Mouse (Mus musculus): ENCODE data around the gene Atp6v0a1. TPM values are rescaled to one million over a fixed set of nuclear protein-coding genes. Genes with fewer than 3 reads are reported as not detected.

Gene Atp6v0a1
- total and polyA plus RNA-seq, 2 experiments from 2014 or later, result 162 to 179 TPM

DNA sequence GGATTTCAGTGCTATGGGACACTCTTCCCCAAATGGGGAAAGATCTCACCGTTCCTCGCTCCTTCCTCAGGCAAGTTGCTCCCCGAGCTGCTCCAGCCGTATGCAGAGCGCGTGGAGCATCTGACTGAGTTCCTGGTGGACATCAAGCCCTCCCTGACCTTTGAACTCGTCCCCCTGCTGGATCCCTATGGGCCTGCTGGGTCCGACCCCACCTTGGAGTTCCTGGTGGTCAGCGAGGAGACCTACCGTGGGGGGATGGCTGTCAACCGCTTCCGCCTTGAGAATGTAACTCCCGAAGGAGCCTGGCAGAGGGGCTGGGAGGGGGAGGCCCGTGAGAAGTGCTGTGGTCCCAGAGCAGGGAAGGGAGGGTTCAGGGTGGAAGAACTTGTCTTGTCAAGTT, 75.0 kb downstream of the Atp6v0a1 start:
- Histone ChIP-seq H3K36me3 (ENCODE audit: insufficient read depth) (peaks cover 22% of the 10 kb centered on the region; the same call in 1 of the 2 replicates), H3K27ac (ENCODE audit: low read depth, low read length) (no peak overlapping the region), H3K4me3 (ENCODE audit: low read depth, low read length) (no peak overlapping the region), H3K9ac (no peak overlapping the region), H3K27me3 (ENCODE audit: insufficient read depth, low read length) (peaks cover 21% of the 10 kb centered on the region), H3K9me3 (ENCODE audit: low read length) (no peaks in the 10 kb centered on the region), H3K4me2 (ENCODE audit: low read depth) (no peak overlapping the region), H3K4me1 (ENCODE audit: insufficient read depth) (peaks cover 12% of the 10 kb centered on the region)
- TF ChIP-seq CTCF (IDR thresholded peaks at IDR 0.05; ENCODE audit: low read depth), result no peak
- 89% methylated on average over 14 of the region's 14 CpGs for WGBS
- ATAC-seq (no peak), DNase-seq (no peak)

DNA sequence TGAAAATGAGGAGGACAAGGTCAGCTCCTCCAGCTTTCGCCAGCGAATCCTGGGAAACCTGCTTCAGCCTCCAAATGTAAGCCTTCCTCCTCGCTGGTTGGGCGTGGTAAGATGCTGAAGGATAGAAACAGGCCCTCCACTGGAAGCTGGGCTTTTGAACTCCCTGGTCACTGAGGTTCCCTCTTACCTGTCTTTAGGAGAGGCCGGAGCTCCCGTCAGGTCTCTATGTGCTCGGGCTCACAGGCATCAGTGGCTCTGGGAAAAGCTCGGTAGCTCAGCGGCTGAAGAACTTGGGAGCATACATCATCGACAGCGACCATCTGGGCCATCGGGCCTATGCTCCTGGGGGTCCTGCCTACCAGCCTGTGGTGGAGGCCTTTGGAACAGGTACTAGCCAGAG, 75.6 kb downstream of the Atp6v0a1 start:
- TF ChIP-seq CTCF (IDR thresholded peaks at IDR 0.05; ENCODE audit: low read depth), result no peak
- no peak overlapping the region for H3K4me2 ChIP-seq (ENCODE audit: low read depth)
- peaks cover 28% of the 10 kb centered on the region for H3K36me3 ChIP-seq (ENCODE audit: insufficient read depth)
- DNase-seq, result no peak
- H3K27ac ChIP-seq (ENCODE audit: low read depth, low read length), result no peak overlapping the region
- WGBS, result 93% methylated on average over 12 of the region's 12 CpGs
- peaks cover 15% of the 10 kb centered on the region for H3K27me3 ChIP-seq (ENCODE audit: insufficient read depth, low read length)
- H3K9ac ChIP-seq, result no peak overlapping the region
- H3K4me1 ChIP-seq (ENCODE audit: insufficient read depth), result peaks cover 12% of the 10 kb centered on the region
- H3K4me3 ChIP-seq (ENCODE audit: low read depth, low read length), result no peak overlapping the region
- ATAC-seq, result no peak
- no peaks in the 10 kb centered on the region for H3K9me3 ChIP-seq (ENCODE audit: low read length)

DNA sequence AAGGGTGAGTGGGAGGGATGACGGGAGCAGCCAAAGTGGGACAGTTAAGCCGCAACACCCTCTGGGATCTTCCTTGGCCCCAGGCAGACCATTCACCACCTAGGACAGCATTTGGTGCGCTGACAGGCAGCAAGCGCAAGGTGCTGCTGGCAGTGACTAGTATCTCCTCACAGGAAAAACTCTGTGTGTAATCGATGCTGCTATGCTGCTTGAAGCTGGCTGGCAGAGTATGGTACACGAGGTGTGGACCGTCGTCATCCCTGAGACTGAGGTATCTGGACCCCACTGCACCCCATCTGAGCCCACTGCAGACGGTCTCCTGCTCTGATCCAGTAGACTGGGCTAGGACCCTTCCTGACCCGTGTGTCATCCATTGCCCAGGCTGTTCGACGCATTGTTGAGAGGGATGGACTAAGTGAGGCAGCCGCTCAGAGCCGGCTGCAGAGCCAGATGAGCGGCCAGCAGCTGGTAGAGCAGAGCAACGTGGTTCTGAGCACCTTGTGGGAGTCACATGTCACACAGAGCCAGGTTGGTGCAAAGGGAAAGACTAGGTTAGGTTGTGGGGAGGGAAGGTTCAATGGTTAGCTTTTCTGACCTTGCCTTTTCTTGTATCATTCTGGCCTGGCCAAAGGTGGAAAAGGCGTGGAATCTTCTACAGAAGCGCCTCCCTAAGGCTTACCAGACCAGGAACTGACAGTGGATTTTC, 76.5 kb downstream of the Atp6v0a1 start:
- H3K4me1 ChIP-seq (ENCODE audit: insufficient read depth), result peaks cover 12% of the 10 kb centered on the region
- WGBS, result 94% methylated on average over 18 of the region's 18 CpGs

DNA sequence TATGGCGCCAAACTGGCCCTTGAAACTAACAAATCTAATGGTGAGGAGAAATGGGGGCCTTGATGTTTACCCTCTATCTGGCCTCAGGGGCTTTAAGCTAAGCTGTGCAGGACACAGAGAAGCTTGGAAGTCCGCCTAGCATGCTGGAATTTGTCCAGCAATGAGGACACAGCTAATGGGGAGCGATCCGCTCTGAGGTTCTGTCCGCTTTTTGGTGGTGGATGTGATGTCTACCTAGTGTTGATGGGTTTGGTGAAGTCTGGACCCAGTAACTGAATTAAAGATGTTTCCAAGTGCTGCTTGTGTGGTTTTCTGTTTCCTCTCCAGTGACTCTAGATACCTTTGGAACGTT, 77.0 kb downstream of the Atp6v0a1 start:
- no peak for TF ChIP-seq CTCF (IDR thresholded peaks at IDR 0.05; ENCODE audit: low read depth)
- H3K27ac ChIP-seq (ENCODE audit: low read depth, low read length), result peak overlapping the region; percentile 86; the same call in 1 of the 2 replicates
- peak overlapping the region; percentile 81; the same call in 1 of the 2 replicates for H3K9ac ChIP-seq
- H3K4me2 ChIP-seq (ENCODE audit: low read depth), result peak overlapping the region; percentile 94; the same call in 1 of the 2 replicates
- no peak overlapping the region; the same call in 1 of the 2 replicates for H3K4me3 ChIP-seq (ENCODE audit: low read depth, low read length)
- DNase-seq, result no peak
- 73% methylated on average over 6 of the region's 6 CpGs for WGBS
- H3K9me3 ChIP-seq (ENCODE audit: low read length), result no peaks in the 10 kb centered on the region
- peaks cover 12% of the 10 kb centered on the region for H3K4me1 ChIP-seq (ENCODE audit: insufficient read depth)
- H3K36me3 ChIP-seq (ENCODE audit: insufficient read depth), result peaks cover 43% of the 10 kb centered on the region
- ATAC-seq, result no peak
- H3K27me3 ChIP-seq (ENCODE audit: insufficient read depth, low read length), result peaks cover under 1% of the 10 kb centered on the region; the same call in 1 of the 2 replicates

More for the DNA sequence above, 76.5 kb downstream of the Atp6v0a1 start:
- TF ChIP-seq CTCF (IDR thresholded peaks at IDR 0.05; ENCODE audit: low read depth), result no peak
- 0 out of 2 replicates have a peak overlapping the region, but pooled peaks have one; percentile 81 for H3K9ac ChIP-seq
- no peak overlapping the region for H3K27ac ChIP-seq (ENCODE audit: low read depth, low read length)
- no peak overlapping the region for H3K4me2 ChIP-seq (ENCODE audit: low read depth)
- ATAC-seq (no peak), DNase-seq (no peak)
- H3K9me3 ChIP-seq (ENCODE audit: low read length), result no peaks in the 10 kb centered on the region
- H3K27me3 ChIP-seq (ENCODE audit: insufficient read depth, low read length), result peaks cover 6% of the 10 kb centered on the region
- no peak overlapping the region for H3K4me3 ChIP-seq (ENCODE audit: low read depth, low read length)
- H3K36me3 ChIP-seq (ENCODE audit: insufficient read depth), result peaks cover 38% of the 10 kb centered on the region

DNA sequence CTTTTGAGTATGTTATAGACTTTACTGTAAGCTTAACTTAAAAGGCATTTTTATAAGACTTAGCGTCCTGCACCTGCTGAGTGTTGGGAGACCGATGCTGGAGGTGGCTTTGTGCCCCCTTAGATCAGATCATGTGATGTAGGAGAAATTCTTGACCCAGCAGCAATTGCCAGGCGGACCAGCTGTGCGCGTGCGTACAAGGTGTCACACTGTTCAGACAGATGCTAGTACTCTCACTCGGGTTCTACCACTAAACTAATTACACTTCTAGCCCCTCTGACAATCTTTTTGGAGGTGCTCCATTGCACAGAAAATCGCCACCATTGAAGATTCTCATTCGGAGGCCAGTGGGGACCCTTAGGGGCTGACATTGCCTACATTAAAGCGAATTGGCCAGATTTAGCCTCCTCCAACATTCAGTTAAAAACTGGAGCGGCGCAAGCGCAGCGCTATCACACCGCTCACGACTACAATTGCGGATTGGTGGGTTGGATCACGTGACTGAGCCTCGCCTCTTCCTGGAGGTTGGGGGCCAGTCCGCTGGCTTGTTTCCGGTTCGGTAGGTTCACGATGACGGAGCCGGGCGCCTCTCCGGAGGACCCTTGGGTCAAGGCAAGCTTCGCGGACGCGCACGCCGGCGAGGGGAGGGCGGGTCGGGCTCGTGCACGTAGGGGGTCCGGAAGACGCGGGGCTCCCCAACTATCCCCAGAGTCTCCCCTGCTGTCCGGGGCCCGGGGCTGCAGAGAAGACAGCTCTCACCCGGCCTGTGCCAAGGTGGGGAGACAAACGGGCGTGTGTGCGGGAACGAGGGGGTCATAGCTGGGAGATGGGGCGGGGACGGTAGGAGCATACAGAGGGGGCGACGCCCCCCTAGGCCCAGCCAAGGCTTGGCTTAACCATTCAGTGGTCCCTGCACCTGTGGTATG, 77.8 kb downstream of the Atp6v0a1 start, which contains the start of gene Mlx:
Gene Mlx (plus strand): TSS at position 522 of the 926 bp plus-strand sequence.
- Histone ChIP-seq H3K4me3 (ENCODE audit: low read depth, low read length) (peak within 1 kb of the TSS; percentile 75), H3K27me3 (ENCODE audit: insufficient read depth, low read length) (no peaks in the 10 kb centered on the region), H3K36me3 (ENCODE audit: insufficient read depth) (peaks cover 50% of the 10 kb centered on the region), H3K9me3 (ENCODE audit: low read length) (no peaks in the 10 kb centered on the region), H3K9ac (peak within 1 kb of the TSS; percentile 81), H3K27ac (ENCODE audit: low read depth, low read length) (peak within 1 kb of the TSS; percentile 86), H3K4me2 (ENCODE audit: low read depth) (peak within 1 kb of the TSS; percentile 94), H3K4me1 (ENCODE audit: insufficient read depth) (peaks cover 12% of the 10 kb centered on the region)
- ATAC-seq, result peak; percentile 83
- 0 out of 2 replicates have a peak, but pooled peaks have one; percentile 2 for TF ChIP-seq CTCF (IDR thresholded peaks at IDR 0.05; ENCODE audit: low read depth)
- DNase-seq, result peak; percentile 96
- 2% methylated on average over 52 of the region's 52 CpGs for WGBS

DNA sequence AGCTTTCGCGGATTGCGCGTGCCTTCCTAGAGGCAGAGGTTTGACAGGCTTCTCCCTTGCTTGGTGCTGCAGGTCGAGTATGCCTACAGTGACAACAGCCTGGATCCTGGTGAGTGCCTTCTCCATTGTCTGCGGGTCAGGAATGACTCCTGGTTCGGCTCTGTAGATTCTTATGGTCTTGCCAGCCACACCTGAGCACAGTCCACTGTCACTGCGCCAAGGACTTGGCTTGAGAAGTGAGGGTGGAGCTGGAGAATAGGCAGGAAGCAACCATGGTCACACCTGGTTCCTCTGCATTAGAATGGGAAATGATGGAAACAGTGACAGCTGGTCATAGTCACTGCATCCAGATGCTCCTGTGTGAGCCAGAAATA, 78.4 kb downstream of the Atp6v0a1 start:
- WGBS, result 11% methylated on average over 8 of the region's 8 CpGs
- no peak for TF ChIP-seq CTCF (IDR thresholded peaks at IDR 0.05; ENCODE audit: low read depth)
- Histone ChIP-seq H3K9ac (peak overlapping the region; percentile 81), H3K27me3 (ENCODE audit: insufficient read depth, low read length) (no peaks in the 10 kb centered on the region), H3K4me2 (ENCODE audit: low read depth) (peak overlapping the region; percentile 94), H3K36me3 (ENCODE audit: insufficient read depth) (peaks cover 57% of the 10 kb centered on the region), H3K4me3 (ENCODE audit: low read depth, low read length) (peak overlapping the region; percentile 75), H3K4me1 (ENCODE audit: insufficient read depth) (peaks cover 12% of the 10 kb centered on the region), H3K27ac (ENCODE audit: low read depth, low read length) (peak overlapping the region; percentile 86), H3K9me3 (ENCODE audit: low read length) (no peaks in the 10 kb centered on the region)
- ATAC-seq (no peak), DNase-seq (no peak)
